Mouse (Mus musculus): ENCODE measurements around the gene Yy1. TPM values are rescaled to one million over a fixed set of nuclear protein-coding genes. Genes with fewer than 3 reads are reported as not detected.

The Yy1 gene
- polyA plus RNA-seq, 1 experiment: 13.9 TPM

- Histone ChIP-seq H3K36me3 (ENCODE audit: control insufficient read depth, insufficient read depth) (peaks cover 37% of the 10 kb centered on the region), H3K79me3 (ENCODE audit: low read depth) (no peaks in the 10 kb centered on the region), H3K27me3 (ENCODE audit: control insufficient read depth, insufficient read depth, insufficient read length) (no peaks in the 10 kb centered on the region), H3K79me2 (ENCODE audit: control insufficient read depth, insufficient read depth) (no peaks in the 10 kb centered on the region), H3K4me3 (ENCODE audit: insufficient read depth, poor library complexity, severe bottlenecking) (no peak overlapping the region), H3ac (ENCODE audit: control insufficient read depth, insufficient read length, low read depth) (no peak overlapping the region)
- TF ChIP-seq MYOD1 (IDR thresholded peaks at IDR 0.05; ENCODE audit: control insufficient read depth, insufficient read length, low read depth) (no peak), CEBPB (IDR thresholded peaks at IDR 0.05; ENCODE audit: low read depth) (no peak), USF1 (IDR thresholded peaks at IDR 0.05; ENCODE audit: low read depth) (no peak), MAX (IDR thresholded peaks at IDR 0.05) (no peak), MYOG (IDR thresholded peaks at IDR 0.05; ENCODE audit: control insufficient read depth, extremely low read depth, insufficient read length) (no peak), CTCF (IDR thresholded peaks at IDR 0.05; ENCODE audit: control insufficient read depth, insufficient read depth, insufficient read length) (no peak)
These were observed 72.3 kb downstream of the Yy1 start for GRCm38 (mm10) chr12:108865007-108865494.

GRCm38 (mm10) chr12:108869575-108869974 is 76.8 kb downstream of the Yy1 start:
- no peaks in the 10 kb centered on the region for H3K79me3 ChIP-seq (ENCODE audit: low read depth)
- no peaks in the 10 kb centered on the region for H3K27me3 ChIP-seq (ENCODE audit: control insufficient read depth, insufficient read depth, insufficient read length)
- no peak overlapping the region for H3K4me3 ChIP-seq (ENCODE audit: insufficient read depth, poor library complexity, severe bottlenecking)
- H3K79me2 ChIP-seq (ENCODE audit: control insufficient read depth, insufficient read depth): no peaks in the 10 kb centered on the region
- no peak for TF ChIP-seq MAX (IDR thresholded peaks at IDR 0.05)
- no peak for TF ChIP-seq MYOG (IDR thresholded peaks at IDR 0.05; ENCODE audit: control insufficient read depth, extremely low read depth, insufficient read length)
- no peak for TF ChIP-seq MYOD1 (IDR thresholded peaks at IDR 0.05; ENCODE audit: control insufficient read depth, insufficient read length, low read depth)
- TF ChIP-seq CTCF (IDR thresholded peaks at IDR 0.05; ENCODE audit: control insufficient read depth, insufficient read depth, insufficient read length): no peak
- TF ChIP-seq FOSL1 (IDR thresholded peaks at IDR 0.05; ENCODE audit: insufficient read depth, low read length, poor library complexity, severe bottlenecking): no peak
- TF ChIP-seq USF1 (IDR thresholded peaks at IDR 0.05; ENCODE audit: low read depth): no peak
- no peak for TF ChIP-seq CEBPB (IDR thresholded peaks at IDR 0.05; ENCODE audit: low read depth)
- no peak overlapping the region for H3ac ChIP-seq (ENCODE audit: control insufficient read depth, insufficient read length, low read depth)
- peaks cover 50% of the 10 kb centered on the region for H3K36me3 ChIP-seq (ENCODE audit: control insufficient read depth, insufficient read depth)

Small RNA genes lying within 50 kb of the gene (microRNA-seq; reads per million reads assigned to microRNA genes)
- gene Mir345 (ENCODE audit: borderline microRNAs expressed): 219 reads per million, percentile 79 among the genes with 10 or more reads in this experiment

Other genes with a start within 250 kb of the Yy1 start
- 89.9 TPM for gene Evl, start 238.3 kb upstream of the Yy1 start, polyA plus RNA-seq (2012; fragmentation: generic; extraction: Trizol)
- gene Degs2, start 90.7 kb upstream of the Yy1 start, polyA plus RNA-seq (2012; fragmentation: generic; extraction: Trizol): 0.22 TPM
- 5.5 TPM for gene Slc25a29, start 42.9 kb downstream of the Yy1 start, polyA plus RNA-seq (2012; fragmentation: generic; extraction: Trizol)
- 2.4 TPM for gene Slc25a47, start 43.1 kb downstream of the Yy1 start, polyA plus RNA-seq (2012; fragmentation: generic; extraction: Trizol)
- gene Wdr25, start 100.7 kb downstream of the Yy1 start, polyA plus RNA-seq (2012; fragmentation: generic; extraction: Trizol): 9.4 TPM
- gene Wars, start 101.2 kb downstream of the Yy1 start, polyA plus RNA-seq (2012; fragmentation: generic; extraction: Trizol): 65.8 TPM

Measured in C2C12 (cell line).